Mouse (Mus musculus): Measurements from ENCODE around the gene Rpgrip1l. TPM values are rescaled to one million over a fixed set of nuclear protein-coding genes. Genes with fewer than 3 reads are reported as not detected.

Gene Rpgrip1l
- not detected in 2 replicates for polyA plus RNA-seq (2012; ENCODE audit: insufficient read depth, insufficient read length, low replicate concordance, missing spikeins)

DNA sequence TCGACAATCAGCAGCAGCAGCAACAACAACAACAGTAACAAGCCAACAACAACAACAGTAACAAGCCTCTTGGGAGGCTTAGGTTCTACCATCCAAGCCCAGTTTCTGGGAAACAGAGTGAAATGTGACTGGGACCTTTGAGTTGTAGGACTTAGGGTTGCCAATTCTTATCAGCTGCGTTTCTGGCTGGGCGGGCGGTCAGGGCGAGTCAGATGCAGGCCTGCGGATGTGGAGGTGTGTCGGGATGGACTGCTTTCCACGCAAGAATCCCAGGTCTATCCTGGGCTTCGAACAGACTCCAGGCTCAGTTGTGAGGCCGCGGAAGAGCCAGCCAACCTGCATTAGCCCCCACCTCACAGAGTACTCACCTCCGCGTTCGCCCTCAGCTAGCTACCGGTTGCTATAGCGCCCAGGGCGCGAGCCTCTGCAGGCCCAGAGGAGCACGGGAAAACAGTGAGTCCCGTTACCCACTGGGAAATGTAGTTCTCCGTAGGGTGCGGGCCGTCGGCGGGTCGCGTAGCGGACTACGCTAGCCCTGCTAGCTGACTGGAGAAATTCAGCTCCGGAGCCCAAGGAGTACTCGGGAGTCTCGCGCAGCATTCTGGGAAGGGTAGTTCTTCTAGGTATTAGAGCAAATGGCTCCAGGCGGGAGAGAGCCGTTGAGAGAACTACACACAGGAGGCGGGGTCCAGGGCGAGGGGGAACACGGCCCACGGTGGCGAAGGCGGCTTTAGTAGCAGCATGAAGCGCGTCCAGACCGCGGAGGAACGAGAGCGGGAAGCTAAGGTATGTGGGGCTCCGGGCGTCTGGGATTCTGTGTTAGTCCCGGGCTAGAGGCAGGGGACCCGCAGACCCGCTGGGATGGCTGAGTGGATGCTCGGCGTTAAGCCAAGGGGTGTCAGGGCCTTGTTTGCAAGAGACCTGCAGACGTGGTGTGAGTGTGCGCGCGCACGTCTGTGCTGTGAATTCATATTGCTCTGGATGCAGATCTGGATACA, at the start of gene Rpgrip1l, which contains the start of gene Fto:
Rpgrip1l (minus strand) TSS at position 428 of the 998 bp plus-strand sequence.
Fto (plus strand) TSS at position 691 of the 998 bp plus-strand sequence.
- Histone ChIP-seq H3K4me1 (ENCODE audit: control insufficient read depth, insufficient read depth, low read length) (peaks cover 3% of the 10 kb centered on the region; the same call in 1 of the 2 replicates), H3K27ac (ENCODE audit: insufficient read depth, low read depth, low read length) (peak within 1 kb of the TSS; percentile 36), H3K4me3 (ENCODE audit: insufficient read depth, low read depth, low read length) (peak within 1 kb of the TSS; percentile 65)
- TF ChIP-seq CTCF (IDR thresholded peaks at IDR 0.05; ENCODE audit: insufficient read depth, low read depth, low read length): no peak
- peak; percentile 64 for TF ChIP-seq POLR2A (IDR thresholded peaks at IDR 0.05; ENCODE audit: insufficient read depth, low read depth, low read length)
- under 1% methylated on average over 59 of the region's 59 CpGs for WGBS

DNA sequence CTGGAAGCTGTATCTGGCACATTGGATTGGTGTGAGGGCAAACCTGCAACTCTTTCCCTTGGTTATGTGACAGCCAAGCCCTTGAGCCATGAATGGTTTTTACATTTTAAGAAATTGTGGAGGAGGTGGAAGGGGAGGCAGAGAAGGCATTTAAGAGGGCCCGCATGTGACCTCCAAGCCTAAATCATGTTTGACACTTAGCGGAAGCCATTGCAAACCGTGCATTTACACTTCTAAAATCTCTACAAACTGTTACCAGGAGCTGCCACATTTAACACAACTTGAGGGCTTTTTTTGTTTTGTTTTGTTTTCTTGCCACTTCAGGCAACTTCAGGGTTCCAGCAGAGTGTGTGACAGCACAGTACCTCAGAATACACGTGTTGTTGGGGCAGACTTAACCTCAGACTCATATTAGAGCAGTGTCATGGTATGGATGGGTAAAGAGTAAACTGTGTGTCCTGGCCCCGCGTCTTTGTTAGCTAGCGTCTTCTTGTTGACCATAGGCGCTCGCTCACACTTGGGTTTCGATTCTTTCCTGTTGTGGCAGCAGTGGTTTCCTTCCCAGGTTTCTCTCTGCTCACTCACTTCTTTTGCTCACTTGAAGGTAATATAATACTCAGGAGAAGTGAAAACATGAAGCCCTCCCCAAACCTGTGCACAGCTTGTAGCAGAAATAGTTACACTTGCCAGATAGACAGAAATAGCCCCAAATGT, 47.7 kb upstream of the Rpgrip1l start:
- TF ChIP-seq CTCF (IDR thresholded peaks at IDR 0.05; ENCODE audit: insufficient read depth, low read depth, low read length) (no peak), POLR2A (IDR thresholded peaks at IDR 0.05; ENCODE audit: insufficient read depth, low read depth, low read length) (no peak)
- WGBS: 88% methylated on average over 10 of the region's 10 CpGs
- no peak overlapping the region for H3K27ac ChIP-seq (ENCODE audit: insufficient read depth, low read depth, low read length)
- H3K4me1 ChIP-seq (ENCODE audit: control insufficient read depth, insufficient read depth, low read length): peaks cover 14% of the 10 kb centered on the region
- no peak overlapping the region for H3K4me3 ChIP-seq (ENCODE audit: insufficient read depth, low read depth, low read length)

DNA sequence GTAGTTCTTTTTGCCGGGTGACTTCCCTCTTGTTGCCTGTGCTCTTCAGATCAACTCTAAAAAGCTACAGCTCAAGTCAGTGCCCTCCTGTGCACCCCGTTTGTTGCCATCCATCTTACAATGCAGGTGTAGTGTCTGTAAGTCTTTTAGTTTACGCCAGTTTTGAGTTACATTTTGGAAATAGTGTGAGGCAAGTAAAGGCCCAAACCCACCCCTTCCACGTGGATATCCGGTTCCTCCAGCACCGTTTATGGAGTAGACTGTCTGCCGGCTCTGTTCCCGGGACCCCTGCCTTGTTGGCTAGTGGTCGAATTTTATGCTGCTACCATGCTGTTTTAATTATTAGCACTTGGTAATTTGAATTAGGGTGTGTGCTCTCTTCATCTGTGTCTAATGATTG, 46.4 kb upstream of the Rpgrip1l start:
- H3K27ac ChIP-seq (ENCODE audit: insufficient read depth, low read depth, low read length): no peak overlapping the region
- H3K4me3 ChIP-seq (ENCODE audit: insufficient read depth, low read depth, low read length): no peak overlapping the region
- 87% methylated on average over 9 of the region's 9 CpGs for WGBS
- TF ChIP-seq CTCF (IDR thresholded peaks at IDR 0.05; ENCODE audit: insufficient read depth, low read depth, low read length) (no peak), POLR2A (IDR thresholded peaks at IDR 0.05; ENCODE audit: insufficient read depth, low read depth, low read length) (no peak)
- peaks cover 18% of the 10 kb centered on the region for H3K4me1 ChIP-seq (ENCODE audit: control insufficient read depth, insufficient read depth, low read length)

DNA sequence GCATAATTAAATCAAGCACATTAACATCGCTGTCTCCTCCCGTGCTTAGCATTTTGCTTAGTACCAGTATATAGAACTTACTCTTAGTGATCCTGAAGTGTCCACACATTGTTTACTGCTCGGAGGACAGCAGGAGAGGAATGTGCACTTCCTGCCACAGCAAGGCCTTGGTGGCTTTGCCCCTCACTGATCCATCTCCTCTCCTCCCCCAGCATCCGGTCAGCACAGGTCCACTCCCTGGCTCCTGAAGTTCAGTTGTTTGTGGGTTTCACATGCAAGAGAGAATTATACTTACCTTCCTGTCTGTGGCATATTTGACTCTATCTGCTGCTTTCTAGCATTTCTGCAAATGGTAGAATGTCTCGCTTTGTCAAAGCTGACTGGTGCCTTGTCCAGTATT, 45.0 kb upstream of the Rpgrip1l start:
- 87% methylated on average over 5 of the region's 5 CpGs for WGBS
- Histone ChIP-seq H3K4me1 (ENCODE audit: control insufficient read depth, insufficient read depth, low read length) (peaks cover 10% of the 10 kb centered on the region), H3K27ac (ENCODE audit: insufficient read depth, low read depth, low read length) (no peak overlapping the region), H3K4me3 (ENCODE audit: insufficient read depth, low read depth, low read length) (no peak overlapping the region)
- TF ChIP-seq CTCF (IDR thresholded peaks at IDR 0.05; ENCODE audit: insufficient read depth, low read depth, low read length) (no peak), POLR2A (IDR thresholded peaks at IDR 0.05; ENCODE audit: insufficient read depth, low read depth, low read length) (no peak)

DNA sequence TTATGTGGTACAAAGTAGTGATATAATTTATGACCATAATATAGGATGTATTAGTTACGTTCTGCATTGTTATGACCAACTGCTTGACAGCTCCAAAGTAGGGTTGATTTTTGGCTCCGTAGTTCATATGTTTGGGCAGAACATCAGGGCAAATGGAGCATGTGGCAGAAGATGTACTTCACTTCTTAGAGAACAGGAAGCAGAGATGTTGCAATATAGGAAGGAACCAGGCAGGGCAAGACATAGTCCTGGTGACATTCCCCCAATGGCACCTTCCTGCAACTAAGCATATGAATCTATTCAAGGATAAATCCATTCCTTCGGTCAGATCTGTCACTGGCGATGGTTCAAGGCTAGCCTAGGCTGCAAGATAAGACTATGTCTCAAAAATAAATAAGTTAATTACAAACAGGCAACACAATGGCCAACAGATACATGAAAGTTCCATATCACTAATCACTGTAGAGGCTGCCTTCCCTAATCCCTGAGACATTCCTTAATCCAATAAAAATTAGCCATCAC, 44.5 kb upstream of the Rpgrip1l start:
- peaks cover 10% of the 10 kb centered on the region for H3K4me1 ChIP-seq (ENCODE audit: control insufficient read depth, insufficient read depth, low read length)
- WGBS: 95% methylated on average over 4 of the region's 4 CpGs
- no peak overlapping the region for H3K27ac ChIP-seq (ENCODE audit: insufficient read depth, low read depth, low read length)
- no peak for TF ChIP-seq CTCF (IDR thresholded peaks at IDR 0.05; ENCODE audit: insufficient read depth, low read depth, low read length)
- no peak for TF ChIP-seq POLR2A (IDR thresholded peaks at IDR 0.05; ENCODE audit: insufficient read depth, low read depth, low read length)
- H3K4me3 ChIP-seq (ENCODE audit: insufficient read depth, low read depth, low read length): no peak overlapping the region

DNA sequence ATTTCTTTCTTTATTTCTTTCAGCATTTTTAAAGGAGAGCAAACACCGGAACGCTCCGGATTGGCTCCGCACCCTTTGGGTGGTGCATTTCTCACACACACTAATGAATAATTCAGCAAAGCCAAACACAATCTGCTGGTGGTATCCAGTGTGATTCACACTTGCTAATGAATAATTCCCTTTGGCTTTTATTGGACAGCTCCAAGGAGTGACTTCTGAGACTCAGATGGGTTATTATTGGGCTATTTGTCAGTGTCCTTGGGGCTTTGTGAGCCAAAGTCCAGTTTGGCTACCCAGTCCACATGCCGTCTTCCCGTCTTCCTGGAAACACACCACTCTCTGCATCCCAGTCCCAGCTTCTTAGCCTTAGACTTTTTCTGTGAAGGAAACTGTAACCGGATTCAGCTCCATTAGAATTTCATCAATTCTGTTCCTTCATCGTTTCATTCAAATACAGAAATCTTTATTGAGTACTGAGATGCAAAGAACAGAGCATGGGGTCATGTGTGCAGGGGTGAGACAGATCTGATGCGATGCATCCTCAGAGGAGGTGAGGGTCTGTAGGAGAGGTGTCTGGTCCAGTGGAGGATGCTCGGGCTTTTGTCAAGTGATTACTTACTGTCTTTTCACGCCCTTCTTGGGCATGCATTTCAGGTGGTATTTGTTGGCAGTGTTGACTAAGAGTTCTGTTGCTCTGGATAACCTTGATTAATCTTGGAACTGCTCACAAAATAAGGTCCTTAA, 43.1 kb upstream of the Rpgrip1l start:
- Histone ChIP-seq H3K27ac (ENCODE audit: insufficient read depth, low read depth, low read length) (no peak overlapping the region), H3K4me3 (ENCODE audit: insufficient read depth, low read depth, low read length) (no peak overlapping the region), H3K4me1 (ENCODE audit: control insufficient read depth, insufficient read depth, low read length) (peaks cover 10% of the 10 kb centered on the region)
- TF ChIP-seq CTCF (IDR thresholded peaks at IDR 0.05; ENCODE audit: insufficient read depth, low read depth, low read length) (no peak), POLR2A (IDR thresholded peaks at IDR 0.05; ENCODE audit: insufficient read depth, low read depth, low read length) (no peak)
- WGBS: 72% methylated on average over 11 of the region's 11 CpGs

DNA sequence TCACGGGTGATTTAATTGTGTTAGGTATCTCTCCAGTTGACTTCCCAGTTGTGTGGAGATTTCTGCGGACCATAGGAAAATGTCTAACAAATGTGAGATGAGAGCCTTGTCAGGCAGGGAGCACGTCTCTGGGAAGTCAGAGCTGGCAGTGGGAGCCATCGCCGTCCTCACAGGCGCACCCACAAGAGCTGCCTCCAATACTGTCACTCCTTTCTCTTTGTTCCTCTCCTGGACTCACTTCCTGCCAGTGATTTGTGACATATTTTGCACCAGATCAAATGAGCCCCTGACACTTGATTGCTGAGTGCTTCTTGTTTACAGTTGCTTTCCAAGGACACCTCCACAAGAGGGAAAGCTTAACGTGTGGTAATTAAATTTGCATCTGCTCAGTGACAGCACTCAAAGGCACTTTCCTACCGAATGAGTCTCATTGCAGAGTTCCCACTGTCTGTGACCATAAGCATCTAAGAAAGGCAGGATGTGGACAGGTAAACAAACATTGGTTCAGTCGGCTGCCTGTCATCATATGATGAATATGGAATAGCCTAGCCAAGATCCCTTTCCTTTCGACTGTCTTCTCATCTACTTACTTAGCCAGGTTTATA, 42.3 kb upstream of the Rpgrip1l start:
- no peak overlapping the region for H3K27ac ChIP-seq (ENCODE audit: insufficient read depth, low read depth, low read length)
- TF ChIP-seq POLR2A (IDR thresholded peaks at IDR 0.05; ENCODE audit: insufficient read depth, low read depth, low read length): no peak
- H3K4me3 ChIP-seq (ENCODE audit: insufficient read depth, low read depth, low read length): no peak overlapping the region
- 63% methylated on average over 10 of the region's 10 CpGs for WGBS
- peaks cover 14% of the 10 kb centered on the region for H3K4me1 ChIP-seq (ENCODE audit: control insufficient read depth, insufficient read depth, low read length)

DNA sequence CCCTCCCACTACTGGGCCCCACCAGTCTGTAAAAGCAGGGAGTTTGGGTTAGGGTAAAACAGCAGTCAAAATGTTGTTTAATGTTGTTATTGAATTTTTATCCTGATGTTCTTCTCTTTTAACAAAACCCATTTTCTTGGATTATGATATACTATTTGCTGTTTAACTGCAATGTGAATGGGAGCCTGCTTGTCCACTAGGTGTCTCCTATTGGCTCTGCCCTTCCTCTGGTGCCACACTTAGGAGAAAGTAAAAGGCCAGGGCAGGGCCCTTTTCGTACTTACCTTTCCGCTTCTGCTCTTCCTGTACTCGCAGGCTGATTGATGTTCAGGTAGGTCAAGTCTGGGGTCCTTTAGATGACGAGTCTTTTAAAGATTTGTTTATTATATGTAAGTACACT, 40.8 kb upstream of the Rpgrip1l start:
- no peak for TF ChIP-seq POLR2A (IDR thresholded peaks at IDR 0.05; ENCODE audit: insufficient read depth, low read depth, low read length)
- no peak for TF ChIP-seq CTCF (IDR thresholded peaks at IDR 0.05; ENCODE audit: insufficient read depth, low read depth, low read length)
- Histone ChIP-seq H3K4me1 (ENCODE audit: control insufficient read depth, insufficient read depth, low read length) (peaks cover 18% of the 10 kb centered on the region), H3K4me3 (ENCODE audit: insufficient read depth, low read depth, low read length) (no peak overlapping the region), H3K27ac (ENCODE audit: insufficient read depth, low read depth, low read length) (no peak overlapping the region)
- WGBS: 95% methylated on average over 4 of the region's 4 CpGs
